Mouse (Mus musculus) urinary bladder, postnatal 0 days (tissue): ENCODE data around the gene Cpt2. TPM values are rescaled to one million over a fixed set of nuclear protein-coding genes. Genes with fewer than 3 reads are reported as not detected.

ENCODE experiments used
- polyA plus RNA-seq: library from polyadenylated mRNA; unstranded; fragments of >200 nt; fragmentation: Nextera tagmentation; extraction: Ambion mirVana; gene quantifications from 2 replicates; pipeline ENCODE4 v1.2.1, GENCODE M21; 2015

Cpt2 gene
- polyA plus RNA-seq = 48.1 and 50.4 TPM in 2 replicates

GRCm38 (mm10) chr4:107923145-107923802, at the start of gene Cpt2:
Gene Cpt2, minus strand, starts transcription at chr4:107923610.

GRCm38 (mm10) chr4:107967966-107968682, 44.7 kb upstream of the Cpt2 start, which contains the start of gene Slc1a7:
Gene Slc1a7, plus strand, starts transcription at chr4:107968332.

GRCm38 (mm10) chr4:107889731-107890432, 33.5 kb downstream of the Cpt2 start, which contains the start of gene 0610037L13Rik:
Gene 0610037L13Rik, plus strand, starts transcription at chr4:107889813.

GRCm38 (mm10) chr4:107879254-107880050, 44.0 kb downstream of the Cpt2 start, which contains the start of gene Magoh:
Gene Magoh, plus strand, starts transcription at chr4:107879755.

Other genes with a start within 250 kb of the Cpt2 start
- 0.31 and 0.33 TPM in 2 replicates for gene Dmrtb1, start 239.4 kb downstream of the Cpt2 start, polyA plus RNA-seq
- 1.3 and 1.6 TPM in 2 replicates for gene Lrp8, start 121.3 kb downstream of the Cpt2 start, polyA plus RNA-seq
- gene Magoh, start 43.9 kb downstream of the Cpt2 start, polyA plus RNA-seq = 123 and 151 TPM in 2 replicates
- 134 and 142 TPM in 2 replicates for gene 0610037L13Rik, start 33.8 kb downstream of the Cpt2 start, polyA plus RNA-seq
- gene Slc1a7, start 44.7 kb upstream of the Cpt2 start, polyA plus RNA-seq = 0.31 and 0.46 TPM in 2 replicates
- 2.8 and 3.9 TPM in 2 replicates for gene Podn, start 172.8 kb upstream of the Cpt2 start, polyA plus RNA-seq
- gene Scp2, start 221.4 kb upstream of the Cpt2 start, polyA plus RNA-seq = 276 and 291 TPM in 2 replicates
- gene Echdc2, start 241.8 kb upstream of the Cpt2 start, polyA plus RNA-seq = 21.7 and 22.4 TPM in 2 replicates